Mouse (Mus musculus) heart, adult 2 months (tissue): ENCODE data around the gene D230025D16Rik.
A peak's percentile ranks its signal among the peaks of the same experiment; 100 is the strongest.

ENCODE experiments used
- CTCF ChIP-seq: fragments of 200-600 bp; IDR thresholded peaks from 2 replicates; pipeline ENCODE4 v1.8.1; 2022; ENCODE audit warnings: antibody characterized with exemption, mild to moderate bottlenecking, moderate library complexity
- EP300 ChIP-seq: fragments of 200-500 bp; IDR thresholded peaks from 2 replicates; pipeline ENCODE4 v1.6.1; 2011; ENCODE audit warnings: low read depth, low read length, control low read depth; ENCODE audit not compliant: insufficient read depth
- POLR2A ChIP-seq: fragments of 200-500 bp; IDR thresholded peaks from 2 replicates; pipeline ENCODE4 v1.6.1; 2011; ENCODE audit warnings: mild to moderate bottlenecking, low read depth, low read length, control low read depth; ENCODE audit not compliant: insufficient read depth

DNA sequence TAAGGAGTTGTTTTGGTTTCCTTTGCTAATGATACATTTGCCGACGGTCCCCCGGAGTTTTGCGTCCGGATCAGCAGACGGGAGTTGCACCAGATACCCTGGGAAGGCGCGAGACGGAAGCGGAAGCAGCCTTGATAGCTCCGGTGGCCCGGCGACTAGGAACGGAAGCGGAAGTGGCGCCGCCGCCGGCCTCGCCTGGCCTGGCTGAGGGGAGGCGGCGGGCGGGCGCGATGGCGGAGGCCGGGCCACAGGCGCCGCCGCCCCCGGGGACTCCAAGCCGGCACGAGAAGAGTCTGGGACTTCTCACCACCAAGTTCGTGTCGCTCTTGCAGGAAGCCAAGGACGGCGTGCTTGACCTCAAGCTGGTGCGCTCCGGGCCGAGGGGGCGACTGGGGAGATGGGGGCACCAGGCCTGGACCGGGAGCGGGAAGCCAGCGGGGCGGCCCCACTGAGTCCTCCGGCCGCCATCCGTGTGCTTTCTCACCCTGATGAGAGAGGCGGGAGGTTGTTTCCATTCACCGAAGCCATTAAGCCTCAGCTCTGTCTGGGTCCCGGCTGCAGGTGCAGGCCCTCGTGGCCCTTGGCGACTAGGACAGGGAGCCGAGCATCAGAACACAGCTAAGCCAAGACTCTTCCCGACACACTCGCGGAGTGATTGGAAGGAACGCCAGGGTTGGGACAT, 72.7 kb downstream of the D230025D16Rik start, which contains the start of gene E2f4:
- TF ChIP-seq CTCF (no peak), EP300 (0 out of 2 replicates have a peak, but pooled peaks have one; percentile 54), POLR2A (peak; percentile 60)
